Mouse (Mus musculus) kidney, adult 9 months (tissue): ENCODE results near the gene Apeh.

Source experiments
- DNase-seq: peaks from one replicate; pipeline ENCODE4 v3.0.0; 2022

Gene Apeh

DNA sequence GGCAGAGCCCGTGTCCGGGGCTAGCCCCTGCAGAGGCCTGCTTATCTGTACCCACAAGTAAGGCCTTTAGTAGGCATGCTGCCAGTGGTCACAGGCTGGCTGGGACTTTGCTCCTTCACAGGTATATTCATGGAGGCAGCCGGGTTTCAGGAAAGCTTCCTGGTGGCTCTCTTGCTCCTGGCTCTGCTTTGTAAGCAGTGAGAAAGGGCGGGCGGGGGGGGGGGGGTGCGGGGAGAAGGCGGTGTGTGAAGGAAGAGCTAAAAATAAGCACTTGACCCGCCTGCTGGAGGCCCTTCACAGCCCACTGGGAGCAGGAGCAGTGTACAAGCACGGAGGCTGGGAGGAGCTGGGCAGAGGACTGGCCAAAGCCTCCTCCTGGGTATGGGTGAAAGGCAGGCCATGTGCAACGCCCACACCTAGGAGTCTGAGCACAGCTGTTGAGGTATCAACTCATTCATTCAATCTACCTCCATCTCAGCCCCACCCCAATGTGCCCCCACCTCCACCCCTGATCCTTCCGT is 25.5 kb upstream of the Apeh start:
- DNase-seq = peak; percentile 83

DNA sequence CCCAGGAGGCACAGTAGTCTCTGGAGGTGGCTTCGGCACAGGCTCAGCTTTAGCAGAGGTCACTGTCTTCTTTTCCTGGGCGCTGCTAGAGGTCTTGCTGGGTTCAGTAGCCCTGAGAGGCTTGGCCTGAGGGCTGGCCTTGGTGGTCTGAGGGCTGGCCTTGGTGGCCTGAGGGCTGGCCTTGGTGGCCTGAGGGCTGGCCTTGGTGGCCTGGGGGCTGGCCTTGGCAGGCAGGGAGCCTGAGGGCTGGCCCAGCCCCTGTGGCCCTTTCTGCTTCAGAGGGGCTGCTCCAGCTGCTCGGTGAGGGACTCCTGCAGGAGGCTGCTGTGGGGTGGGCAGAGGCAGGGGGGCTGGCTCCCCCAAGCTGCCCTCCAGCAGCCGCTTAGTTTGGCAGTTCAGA is 22.7 kb upstream of the Apeh start:
- no peak for DNase-seq

DNA sequence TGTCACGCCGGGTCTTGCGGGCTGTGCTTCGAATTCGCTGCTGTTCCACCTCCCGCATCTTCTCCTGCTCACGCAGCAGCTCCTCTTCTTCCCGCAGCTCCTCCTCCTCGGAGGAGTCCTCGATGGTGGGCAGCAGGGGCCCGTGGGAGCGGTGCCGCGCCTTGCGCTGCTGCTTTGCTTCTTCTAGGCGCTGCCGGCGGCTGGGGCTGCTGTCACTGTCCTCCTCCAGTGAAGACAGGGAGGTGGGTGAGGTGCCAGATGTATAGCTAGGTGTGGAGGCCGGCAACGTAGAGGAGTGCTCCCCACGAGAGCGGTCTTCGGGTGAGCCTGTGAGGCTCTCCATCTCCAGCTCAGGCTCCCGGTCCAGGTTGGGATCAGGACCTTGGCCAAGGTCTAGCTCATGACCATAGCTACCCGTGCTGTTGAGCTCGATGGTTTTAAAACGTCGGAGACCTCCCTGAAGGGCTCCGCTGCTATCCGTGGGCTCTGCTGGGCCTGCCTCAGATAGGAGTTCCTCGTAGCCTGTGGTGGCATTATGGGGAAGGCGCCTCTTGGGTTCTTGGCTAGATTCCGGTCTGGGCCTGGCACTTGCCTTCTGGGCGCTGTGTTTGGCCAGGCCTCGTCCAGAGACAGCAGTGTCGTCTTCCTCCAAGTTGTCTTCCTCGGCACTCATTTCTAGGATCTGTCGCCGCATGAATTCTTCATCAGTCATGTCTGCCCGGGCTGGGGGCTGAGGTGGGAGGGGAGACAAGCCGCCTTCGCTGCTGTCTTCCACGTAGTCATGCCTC is 21.1 kb upstream of the Apeh start:
- DNase-seq = no peak

DNA sequence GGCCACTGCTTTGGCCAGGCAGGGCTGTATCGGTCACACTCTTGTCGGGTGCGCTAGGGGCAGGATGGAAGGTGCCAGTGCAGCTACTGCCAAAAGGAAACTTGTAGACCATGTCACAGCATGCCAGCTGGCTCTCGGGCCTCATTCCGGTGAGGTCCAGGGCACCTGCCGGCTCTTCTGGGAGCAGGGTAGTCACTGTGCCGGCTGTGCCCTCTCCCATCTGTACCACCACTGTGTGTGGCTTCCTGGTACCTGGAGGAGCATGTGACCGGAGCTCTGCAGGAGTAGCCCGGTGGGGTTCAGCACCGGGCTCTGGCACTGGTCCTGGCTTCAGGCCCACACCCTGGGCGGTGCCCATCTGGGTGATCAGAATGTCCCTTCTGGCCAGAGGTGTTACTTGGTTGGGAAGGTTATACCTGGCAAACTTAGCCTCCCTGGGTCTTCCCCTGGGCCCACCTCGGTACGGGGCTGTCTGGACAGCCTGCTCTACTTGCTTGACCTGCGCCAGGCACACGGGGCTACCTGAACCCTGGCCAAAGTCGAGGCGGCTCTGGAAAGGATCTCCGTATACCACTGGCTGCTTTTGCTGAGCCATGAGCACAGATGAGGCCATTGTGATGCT is 18.4 kb upstream of the Apeh start:
- DNase-seq = no peak

DNA sequence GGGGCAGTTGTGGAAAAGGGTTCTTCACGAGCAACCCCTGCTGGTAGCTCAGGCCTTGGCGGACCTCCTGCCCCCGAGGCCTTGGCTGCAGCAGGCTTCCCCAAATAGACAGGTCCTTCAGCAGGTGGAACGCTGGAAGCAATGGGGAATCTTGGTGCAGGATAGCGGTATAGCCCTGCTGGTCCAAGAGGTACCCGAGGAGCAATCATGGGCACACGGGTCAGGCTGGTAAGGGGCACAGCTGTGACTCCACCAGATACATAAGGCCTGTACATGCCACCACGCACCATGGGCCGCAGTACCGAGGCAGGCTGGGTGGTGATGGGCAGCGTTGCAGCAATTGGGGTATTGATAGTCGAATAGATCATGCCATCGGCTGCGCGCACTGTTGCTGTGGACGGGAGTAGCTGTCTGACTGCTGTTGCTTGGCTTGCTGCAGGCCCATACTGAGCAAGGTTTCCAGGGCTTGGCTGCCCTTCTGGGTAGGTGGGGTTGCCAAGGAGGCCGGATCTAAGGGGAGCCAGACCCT is 17.3 kb upstream of the Apeh start:
- no peak for DNase-seq

DNA sequence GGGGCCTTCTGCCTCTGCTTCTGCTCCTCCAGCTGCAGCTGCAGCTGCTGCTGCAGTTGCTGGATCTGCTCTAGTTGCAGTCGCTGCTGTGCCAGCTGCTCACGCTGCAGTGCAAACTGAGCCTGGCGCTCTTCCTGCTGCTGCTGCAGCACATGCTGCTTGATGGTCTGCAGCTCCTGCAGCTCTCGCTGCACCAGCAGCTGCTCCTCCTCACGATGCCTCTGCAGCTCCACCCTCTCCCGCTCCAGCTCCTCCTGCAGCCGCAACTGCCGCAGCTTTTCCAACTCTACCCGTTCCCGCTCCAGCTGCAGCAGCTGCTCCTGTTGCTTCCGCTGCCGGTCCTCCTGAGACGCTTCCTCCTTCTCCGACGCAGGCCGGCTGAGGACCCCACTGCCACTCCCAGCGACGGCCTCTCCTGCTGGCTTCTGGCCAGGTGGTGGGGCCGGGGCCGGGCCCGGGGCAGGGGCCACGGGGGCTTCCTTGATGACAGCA is 16.7 kb upstream of the Apeh start:
- no peak for DNase-seq

DNA sequence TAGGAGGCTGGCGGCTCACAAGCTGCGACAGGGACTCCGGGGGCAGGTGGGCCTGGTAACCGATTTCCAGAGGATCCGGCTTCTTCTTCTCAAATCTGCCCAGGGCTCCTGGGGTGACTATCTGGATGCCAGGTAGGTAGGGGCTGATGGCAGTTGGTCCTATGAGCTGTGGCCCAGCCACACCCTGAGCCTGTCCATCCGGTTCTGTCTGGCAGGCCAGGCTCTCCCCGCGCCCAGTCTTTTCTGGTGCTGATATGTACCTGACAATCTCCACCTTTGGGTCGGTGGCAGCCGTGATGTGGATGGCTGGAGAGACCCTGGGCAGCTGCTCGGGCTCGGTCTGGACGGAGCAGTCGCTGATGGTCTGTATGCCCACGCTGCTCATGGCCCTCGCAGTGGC is 15.8 kb upstream of the Apeh start:
- DNase-seq = no peak

- no peak for DNase-seq
These were observed 13.5 kb upstream of the Apeh start for GRCm38 (mm10) chr9:108107867-108108266.

DNA sequence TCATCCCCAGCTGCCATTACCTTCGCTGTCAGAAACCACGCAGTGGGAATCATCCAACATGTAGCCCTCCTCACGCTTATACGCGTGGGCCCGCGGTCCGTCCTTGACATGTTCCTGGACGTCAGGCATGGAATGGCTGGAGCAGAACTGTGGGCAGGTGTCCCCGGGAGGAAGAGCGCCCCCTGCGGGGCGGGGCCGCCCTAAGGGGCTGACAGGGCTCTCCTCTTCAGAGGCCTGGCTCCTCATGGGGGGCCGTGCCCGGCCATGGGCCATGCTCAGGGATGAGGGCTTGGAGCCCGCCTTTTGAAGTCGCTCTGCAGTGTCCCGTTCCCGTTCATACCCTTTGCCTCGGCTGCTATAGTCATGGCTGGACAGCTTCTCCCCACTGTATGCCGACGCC is 11.7 kb upstream of the Apeh start:
- DNase-seq = no peak

- no peak for DNase-seq
These were observed 11.1 kb upstream of the Apeh start for GRCm38 (mm10) chr9:108105549-108105863.

- no peak for DNase-seq
These were observed 10.6 kb upstream of the Apeh start for GRCm38 (mm10) chr9:108104766-108105548.

DNA sequence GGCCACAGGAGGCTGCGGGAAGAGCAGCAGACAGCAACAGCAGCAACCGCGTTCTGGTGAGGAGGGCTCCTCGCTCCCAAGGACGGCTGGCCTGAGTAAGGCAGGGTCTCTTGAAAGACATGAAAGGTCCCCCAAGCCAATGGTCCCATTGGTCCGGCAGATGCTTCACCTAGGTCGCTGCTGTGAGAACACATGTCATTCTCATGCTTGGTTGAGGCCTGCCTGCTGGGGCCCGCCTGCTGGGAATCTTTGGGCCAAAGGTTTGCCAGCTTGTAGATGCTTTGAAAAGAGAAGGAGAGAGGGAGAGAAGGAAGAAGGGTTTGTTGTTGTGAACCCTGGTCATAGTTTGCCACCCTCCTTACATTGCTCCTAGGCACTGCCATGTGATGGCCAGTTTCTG is 5.2 kb upstream of the Apeh start:
- DNase-seq = no peak

GRCm38 (mm10) chr9:108095949-108096712 is 1.7 kb upstream of the Apeh start:
- no peak for DNase-seq

GRCm38 (mm10) chr9:108095518-108095917 is 1.1 kb upstream of the Apeh start:
- DNase-seq = peak; percentile 80

DNA sequence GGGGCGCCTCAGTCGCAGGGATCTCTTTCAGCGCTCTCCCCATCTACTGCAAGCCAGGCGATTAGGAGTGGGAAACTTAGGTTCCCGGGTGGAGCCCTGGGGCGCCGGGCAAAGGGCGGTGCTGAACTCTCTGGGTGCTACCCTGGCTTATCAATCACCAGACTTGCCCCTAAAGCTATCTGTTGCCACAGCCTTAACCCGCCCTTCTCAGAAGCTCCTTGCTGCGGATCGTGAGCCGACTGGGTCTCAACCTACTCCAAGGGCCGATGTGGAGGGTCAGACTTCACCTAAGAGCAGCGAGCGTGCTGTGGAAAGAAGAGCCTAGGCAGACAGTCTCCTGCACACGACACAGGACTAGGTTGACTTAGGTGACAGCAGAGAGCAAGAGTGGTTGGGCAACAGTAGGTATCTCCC is 599 bp upstream of the Apeh start:
- peak; percentile 59 for DNase-seq

DNA sequence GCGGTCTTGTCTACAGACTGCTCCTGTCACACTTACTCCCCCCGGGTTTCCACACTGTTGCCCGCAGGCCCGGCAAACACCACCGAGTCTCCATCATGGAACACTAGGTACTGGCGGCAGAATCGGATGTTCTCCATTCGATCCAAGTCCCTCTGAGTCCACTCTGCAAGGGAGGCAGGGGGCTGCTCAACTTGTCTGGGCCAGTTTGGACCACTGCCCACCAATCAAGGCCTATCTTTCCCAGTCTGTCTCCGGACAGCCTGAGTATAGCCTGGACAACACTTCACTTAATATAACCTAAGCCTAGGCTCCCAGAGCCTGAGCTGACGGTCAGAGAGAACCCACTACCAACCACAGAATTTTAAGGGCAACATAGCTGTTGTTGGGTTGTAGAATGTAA is 820 bp downstream of the Apeh start:
- DNase-seq = no peak

- peak; percentile 90 for DNase-seq
These were observed 3.7 kb downstream of the Apeh start for GRCm38 (mm10) chr9:108090611-108091120.

GRCm38 (mm10) chr9:108085261-108085660 is 9.1 kb downstream of the Apeh start:
- DNase-seq = peak; percentile 81

DNA sequence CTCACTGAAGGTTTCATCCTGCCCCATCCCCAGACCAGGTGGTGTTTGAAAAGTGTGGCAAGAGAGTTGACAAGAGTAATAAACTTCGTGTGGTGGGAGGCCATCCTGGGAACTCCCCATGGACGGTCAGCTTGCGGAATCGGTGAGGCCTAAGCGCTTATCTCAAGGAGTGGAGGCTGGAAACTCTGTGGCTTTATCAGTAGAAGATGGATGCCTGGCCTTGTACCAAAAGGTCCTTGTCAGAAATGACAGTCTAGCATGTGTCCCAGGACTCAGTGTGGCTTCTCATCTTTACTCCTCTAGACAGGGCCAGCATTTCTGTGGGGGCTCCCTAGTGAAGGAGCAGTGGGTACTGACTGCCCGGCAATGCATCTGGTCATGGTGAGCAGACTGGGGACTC is 10.8 kb downstream of the Apeh start:
- DNase-seq = no peak

DNA sequence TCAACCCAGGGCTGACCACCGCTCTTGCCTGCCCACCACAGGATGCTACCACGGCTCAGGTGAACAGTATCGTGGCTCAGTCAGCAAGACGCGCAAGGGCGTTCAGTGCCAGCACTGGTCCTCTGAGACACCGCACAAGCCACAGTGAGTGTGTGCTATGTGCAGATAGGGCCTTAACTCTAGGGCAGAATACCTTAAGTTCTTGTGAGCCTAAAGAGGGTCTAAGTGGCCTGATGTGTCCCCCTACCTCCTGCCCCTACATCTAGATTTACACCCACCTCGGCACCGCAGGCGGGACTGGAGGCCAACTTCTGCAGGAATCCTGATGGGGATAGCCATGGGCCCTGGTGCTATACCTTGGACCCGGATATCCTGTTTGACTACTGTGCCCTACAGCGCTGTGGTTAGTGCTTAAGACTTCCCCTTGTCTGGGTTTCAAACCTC is 11.4 kb downstream of the Apeh start, which contains the start of gene Rnf123:
Rnf123 (minus strand) TSS at position 359 of the 444 bp plus-strand sequence.
- DNase-seq = no peak

- DNase-seq = no peak
These were observed 11.9 kb downstream of the Apeh start for GRCm38 (mm10) chr9:108082549-108082948.

- no peak for DNase-seq
These were observed 14.2 kb downstream of the Apeh start, which contains the start of gene Mst1 for GRCm38 (mm10) chr9:108080168-108080567. TSS of gene Mst1 (plus strand) at chr9:108080436.
